Mouse (Mus musculus): ENCODE results near the gene Syce3.

Syce3 gene

DNA sequence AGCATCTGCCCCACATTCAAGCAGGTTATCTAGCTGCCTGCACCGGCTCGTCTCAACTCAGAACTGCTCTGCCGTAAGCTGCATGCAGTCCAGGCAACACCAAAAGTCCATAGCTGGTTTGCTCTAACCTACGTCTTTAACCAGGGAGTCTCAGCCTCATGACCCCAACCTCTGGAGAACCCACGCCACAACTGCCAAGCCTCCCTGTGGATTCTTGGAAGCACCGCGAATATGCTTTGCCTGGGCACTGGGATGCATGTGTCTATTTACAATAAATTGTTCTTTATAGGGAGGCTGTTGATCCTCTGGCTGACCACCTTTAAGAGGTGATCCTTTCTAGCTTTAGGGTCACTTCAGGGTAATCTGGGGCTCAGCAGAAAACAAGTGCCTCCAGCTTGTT lies 37.8 kb downstream of the Syce3 start:
- DNase-seq, result peak in 1 of 2 experiments; percentile 24

DNA sequence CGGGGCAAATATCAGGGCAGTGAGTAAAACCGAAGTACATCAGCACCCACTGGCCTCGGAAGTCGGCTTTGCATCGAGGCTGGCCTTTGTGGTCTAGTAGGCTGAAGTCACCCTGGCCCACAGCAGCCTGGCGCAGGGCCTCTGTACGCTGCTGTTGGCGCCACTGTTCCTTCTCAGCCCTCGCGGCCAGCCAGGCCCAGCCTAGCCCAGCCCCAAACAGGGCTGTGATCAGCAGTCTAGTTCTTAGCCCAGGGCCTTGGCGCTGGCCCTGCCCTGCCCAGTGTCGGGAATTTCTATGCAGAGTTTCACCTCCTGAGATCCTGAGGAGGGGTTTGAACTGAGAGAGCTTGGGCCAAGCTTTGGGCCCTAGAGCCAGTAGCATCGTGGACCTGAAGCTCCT lies 38.2 kb downstream of the Syce3 start:
- DNase-seq, result peak in 1 of 2 experiments; percentile 23

DNA sequence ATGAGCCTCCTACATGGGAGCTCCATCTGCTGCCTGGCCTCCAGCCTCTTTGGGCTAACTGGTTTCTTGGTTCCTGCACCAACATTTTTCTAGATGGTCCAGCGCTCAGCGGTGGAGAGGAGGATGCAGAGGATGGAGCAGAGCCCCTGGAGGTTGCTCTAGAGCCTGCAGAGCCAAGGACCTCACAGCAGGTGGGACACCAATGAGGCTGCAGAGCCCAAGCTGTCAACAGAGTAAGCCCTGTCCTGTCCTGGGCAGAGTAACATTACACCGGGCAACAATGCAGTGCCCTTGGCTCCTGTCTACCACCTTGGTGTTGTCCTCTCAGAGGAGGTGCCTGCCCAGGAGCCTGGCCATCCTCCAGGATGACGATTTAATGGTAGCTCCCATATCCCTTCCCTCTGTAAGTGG lies 45.2 kb downstream of the Syce3 start:
- DNase-seq, result peak; percentile 90 to 92

DNA sequence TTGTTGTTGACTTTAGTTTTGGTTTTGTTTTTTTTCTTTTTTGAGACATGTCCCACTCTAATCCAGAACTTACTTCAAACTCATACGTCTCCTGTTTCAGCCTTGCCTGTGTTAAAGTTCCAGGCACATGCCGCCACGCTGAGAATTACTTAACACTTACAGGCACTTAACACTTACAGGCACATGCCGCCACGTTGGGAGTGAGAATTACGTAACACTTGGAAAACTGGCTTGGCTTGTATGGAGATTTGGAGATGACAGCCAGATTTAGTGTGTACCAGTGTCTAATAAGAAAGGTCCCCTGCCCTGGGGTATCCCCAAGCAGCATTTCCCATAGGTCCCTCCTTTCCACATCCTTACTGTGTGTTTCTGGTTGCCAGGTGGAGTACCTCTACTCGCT lies 47.3 kb downstream of the Syce3 start:
- DNase-seq, result no peak

DNA sequence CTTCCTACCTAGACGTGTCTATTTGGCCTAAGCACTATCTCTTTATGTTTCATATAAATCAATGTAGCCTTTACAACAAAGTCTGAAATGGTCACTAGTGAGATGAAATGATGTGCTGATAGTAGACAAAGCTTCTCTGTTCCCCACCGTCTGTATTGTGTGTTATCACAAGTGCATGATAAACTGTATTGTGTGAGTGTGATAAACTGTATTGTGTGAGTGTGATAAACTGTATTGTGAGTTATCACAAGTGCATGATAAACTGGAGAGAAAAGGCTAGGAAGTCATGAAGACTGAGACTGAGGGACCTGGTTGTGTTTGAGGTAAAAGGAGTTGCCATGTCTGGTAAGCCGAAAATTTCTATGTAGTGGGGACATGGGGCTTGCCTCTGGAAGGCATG lies 51.5 kb downstream of the Syce3 start:
- DNase-seq, result no peak

DNA sequence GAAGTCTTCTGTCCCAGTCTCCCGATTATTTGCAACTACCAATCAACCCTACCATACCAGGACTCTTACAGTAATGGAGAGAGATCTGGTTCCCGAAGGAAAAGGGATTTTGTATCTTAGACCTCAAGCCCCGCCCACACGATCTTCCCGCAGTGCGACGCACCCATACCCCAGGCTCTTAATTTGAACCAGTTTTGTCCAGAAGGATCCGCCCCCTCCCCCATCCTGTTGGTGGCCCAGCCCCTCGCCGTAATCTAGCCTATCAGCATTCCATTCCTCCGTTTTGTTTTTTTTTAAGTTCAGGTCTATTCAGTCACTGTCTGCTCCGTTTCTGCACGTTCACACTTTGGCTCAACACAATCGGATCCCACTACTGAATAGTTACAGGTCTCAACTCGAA lies 53.9 kb downstream of the Syce3 start:
- DNase-seq, result peak in 1 of 2 experiments; percentile 30

DNA sequence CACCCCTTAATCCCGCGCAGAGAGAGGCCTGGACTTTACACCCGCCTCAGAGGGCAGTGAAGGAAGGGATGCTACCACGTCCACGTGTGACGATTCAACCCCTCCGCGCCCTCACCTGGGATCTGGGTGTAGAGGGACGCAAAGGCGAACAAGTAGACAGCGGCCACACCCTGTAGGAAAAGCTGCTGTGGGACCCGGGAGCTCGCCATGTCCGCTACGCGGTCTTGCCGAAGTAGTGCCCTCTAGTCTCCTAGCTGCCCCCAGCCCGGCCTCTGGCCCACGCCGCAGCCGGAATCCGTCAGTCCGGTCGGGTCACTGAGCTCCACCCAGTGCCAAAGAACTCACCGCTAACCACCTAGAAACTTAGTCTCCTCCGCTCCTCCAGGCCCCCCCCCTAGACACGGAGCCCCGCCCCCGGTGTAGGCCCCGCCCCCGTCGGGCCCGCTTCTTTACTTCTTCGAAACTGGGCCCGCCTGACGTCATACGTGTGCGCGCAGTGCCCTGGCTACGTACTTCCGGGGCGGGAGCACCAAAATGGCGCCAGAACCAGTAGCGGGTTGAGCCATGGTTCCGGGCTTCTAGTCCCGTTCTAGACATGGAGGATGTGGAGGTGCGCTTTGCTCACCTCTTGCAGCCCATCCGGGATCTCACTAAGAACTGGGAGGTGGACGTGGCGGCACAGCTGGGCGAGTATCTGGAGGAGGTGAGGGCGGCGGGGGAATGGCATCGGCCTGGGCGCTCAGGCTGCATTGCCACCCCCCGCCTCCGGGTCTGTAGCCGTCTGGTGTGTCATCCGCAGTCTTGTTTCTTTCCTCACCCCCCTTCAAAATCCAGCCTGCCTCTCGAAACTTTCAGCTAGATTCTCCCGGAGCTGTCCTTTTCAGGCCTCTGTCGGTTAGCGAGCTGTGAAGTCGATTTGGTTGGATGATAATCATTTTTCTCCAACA lies 54.8 kb downstream of the Syce3 start, which contains the start of the genes Lmf2 and Ncaph2:
Lmf2 (minus strand) TSS at position 419 of the 947 bp plus-strand sequence.
Ncaph2 (plus strand) TSS at position 479 of the 947 bp plus-strand sequence.
- DNase-seq, result peak; percentile 94 to 96

DNA sequence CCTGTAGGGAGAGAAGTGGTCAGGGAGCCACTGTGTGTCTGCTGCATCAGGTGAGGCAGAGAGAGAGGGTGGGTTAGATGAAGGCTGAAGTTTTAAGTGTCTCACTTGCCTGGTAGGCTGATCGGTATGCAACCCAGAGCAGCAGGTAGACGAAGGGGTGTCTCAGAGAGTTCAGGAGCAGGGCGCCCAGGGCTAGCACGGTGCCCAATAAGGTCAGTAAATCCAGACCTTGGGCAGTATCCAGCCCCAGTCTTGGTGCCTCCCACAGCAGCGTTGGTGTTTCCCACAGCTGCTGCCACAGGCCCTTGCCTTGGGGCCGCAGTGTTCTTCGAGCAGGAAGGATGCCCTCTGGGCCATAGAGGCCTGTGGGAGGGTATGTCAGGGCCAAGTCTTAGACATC lies 55.8 kb downstream of the Syce3 start:
- DNase-seq, result no peak

DNA sequence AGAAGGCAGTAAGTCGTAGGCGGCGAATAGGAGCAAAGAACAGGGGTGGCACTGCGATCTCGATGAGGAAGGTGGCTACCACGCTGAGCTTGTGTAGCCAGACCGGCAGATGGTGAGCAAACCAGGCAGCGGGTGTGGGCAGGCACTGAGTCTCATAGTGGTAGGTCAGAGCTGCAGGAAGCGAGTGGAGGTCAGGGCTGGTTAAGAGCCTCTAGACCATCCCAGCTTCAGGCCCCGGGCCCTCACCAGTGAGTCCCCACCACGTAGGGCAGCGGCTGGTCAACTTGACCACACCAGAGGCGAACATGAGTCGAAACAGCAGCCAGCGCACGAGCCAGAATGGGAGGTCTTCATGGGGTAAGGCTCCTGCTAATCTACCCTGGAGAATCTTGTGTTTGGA lies 56.5 kb downstream of the Syce3 start:
- DNase-seq, result no peak

DNA sequence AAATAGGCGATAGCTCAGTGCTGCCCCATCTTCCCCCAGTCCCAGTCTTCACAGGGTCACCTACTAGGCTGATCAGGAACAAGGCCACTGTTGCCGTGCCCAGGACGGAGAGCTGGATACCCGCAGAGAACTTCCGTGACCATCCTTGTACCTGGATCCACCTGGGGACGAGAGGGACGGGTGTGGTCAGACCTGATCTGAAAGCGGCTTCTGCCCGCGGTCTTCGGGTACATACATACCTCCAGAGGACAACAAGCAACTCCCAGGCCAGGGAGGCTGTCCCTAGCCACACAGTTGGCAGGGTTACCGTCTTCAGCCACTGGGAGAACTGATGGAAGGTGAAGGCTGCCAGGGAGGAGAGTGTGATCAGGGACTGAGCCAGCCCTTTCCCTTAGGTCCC lies 57.5 kb downstream of the Syce3 start:
- DNase-seq, result no peak

DNA sequence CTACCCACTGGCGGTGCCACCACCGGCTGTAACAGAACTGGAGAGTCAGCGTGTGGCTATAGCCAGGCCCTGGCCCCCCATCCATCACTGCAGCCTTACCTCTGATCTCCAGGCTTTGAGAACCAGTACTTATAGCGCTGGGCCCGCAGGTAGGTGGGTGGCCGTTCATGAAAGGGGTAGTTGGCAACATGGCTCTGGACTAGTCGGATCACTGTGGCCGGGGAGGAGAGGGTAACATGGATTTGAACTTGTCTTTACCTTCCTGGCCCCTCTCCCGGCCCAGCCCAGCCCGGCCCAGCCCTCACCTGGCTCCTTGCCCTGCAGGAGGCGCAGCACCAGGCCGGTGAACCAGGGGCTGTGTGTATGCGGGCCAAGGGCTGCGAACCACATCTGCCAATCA lies 58.2 kb downstream of the Syce3 start:
- DNase-seq, result no peak

DNA sequence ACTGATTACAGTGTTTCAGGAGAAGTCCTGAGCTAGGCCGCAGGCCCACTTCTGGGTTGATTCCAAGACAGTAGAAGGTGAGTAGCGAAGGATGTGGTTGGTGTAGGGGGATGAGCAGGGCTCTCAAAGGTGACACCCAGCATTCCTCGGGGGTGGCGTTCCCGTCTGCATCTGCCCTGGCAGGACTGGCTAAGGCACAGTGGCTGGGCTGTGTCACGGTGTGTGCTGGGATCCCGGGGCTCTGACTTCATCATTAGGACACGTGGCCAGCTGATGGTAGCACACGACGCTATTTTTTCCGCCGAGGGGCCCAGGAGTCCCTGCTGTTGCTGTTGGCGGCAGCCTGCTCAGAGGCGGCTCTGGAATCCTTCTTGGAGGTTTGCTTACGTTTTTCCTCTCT lies 59.0 kb downstream of the Syce3 start:
- DNase-seq, result no peak

DNA sequence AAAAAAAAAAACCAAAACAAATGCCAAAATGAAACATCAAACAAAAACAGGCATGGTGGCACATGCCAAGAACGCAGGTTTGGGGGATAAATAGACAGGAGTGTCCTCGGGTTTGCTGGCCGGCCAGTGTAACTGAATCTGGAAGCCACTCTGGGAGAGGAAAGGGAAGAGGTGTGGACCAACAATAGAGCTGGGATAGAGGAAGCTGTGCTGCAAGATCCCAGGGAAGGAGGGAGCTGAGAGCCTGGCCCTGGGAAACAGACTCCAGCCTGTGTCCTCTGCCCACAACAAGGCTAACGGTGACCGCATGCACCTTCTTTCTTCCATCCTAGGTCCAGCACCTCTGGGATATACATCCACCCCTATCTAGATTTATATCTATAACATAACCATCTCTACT lies 59.9 kb downstream of the Syce3 start:
- DNase-seq, result no peak

DNA sequence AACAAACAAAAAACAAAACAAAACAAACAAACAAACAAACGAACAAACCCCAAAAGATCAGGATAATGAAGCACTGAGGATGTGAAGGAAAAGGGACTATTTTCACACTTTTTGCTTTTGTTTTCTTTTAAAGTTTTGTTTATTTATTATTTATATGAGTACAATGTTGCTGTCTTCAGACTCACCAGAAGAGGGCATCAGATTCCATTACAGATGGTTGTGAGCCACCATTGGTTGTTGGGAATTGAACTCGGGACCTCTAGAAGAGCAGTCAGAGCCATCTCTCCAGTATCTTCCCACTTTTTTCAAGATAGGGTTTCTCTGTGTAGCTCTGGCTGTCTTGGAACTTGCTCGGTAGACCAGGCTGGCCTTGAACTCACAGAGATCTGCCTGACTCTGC lies 67.0 kb downstream of the Syce3 start:
- DNase-seq, result no peak

DNA sequence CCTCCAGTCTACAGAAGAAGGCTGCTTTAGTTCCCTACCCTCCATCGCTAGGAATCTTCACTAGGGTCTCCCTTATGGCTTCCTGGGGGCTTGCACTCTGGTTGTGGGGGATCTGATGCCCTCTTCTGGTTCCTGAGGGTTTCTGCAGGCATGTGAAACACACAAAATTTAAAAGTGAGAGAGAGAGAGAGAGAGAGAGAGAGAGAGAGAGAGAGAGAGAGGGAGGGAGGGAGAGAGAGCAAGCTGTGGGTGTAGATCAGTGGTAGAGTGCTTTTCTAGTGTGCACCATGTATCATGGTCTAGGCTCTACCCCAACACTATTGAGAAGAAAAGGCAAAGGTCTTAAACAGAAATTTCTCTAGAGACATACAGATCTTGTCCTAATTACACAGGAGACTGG lies 68.6 kb downstream of the Syce3 start:
- DNase-seq, result no peak

Data from cerebellum, adult 18-20 months (tissue).